Mouse (Mus musculus) lung, embryonic 15.5 days (tissue): ENCODE measurements around the gene Slc25a41. TPM values are rescaled to one million over a fixed set of nuclear protein-coding genes. Genes with fewer than 3 reads are reported as not detected.

Source experiments
- ATAC-seq: fragments of 200-750 bp; cut with Nextera tagmentation; 2 replicates; pipeline ENCODE4 v1.8.0; 2017; ENCODE audit warnings: moderate number of reproducible peaks, borderline replicate concordance; ENCODE audit not compliant: low FRiP score, low TSS enrichment; ENCODE audit errors: extremely low read depth
- H3K27ac ChIP-seq: fragments of 300-500 bp; sonication (generic); 2 replicates; pipeline ENCODE4 v1.5.1; 2015; ENCODE audit warnings: moderate library complexity, mild to moderate bottlenecking, inconsistent platforms
- H3K27me3 ChIP-seq: fragments of 300-500 bp; sonication (generic); 2 replicates; pipeline ENCODE4 v1.6.1; 2015; ENCODE audit warnings: inconsistent platforms
- H3K36me3 ChIP-seq: fragments of 300-500 bp; sonication (generic); 2 replicates; pipeline ENCODE4 v1.6.1; 2015; ENCODE audit warnings: inconsistent platforms
- H3K4me1 ChIP-seq: fragments of 300-500 bp; sonication (generic); 2 replicates; pipeline ENCODE4 v1.6.1; 2015; ENCODE audit warnings: inconsistent platforms
- H3K4me2 ChIP-seq: fragments of 300-500 bp; sonication (generic); 2 replicates; pipeline ENCODE4 v1.6.1; 2015; ENCODE audit warnings: inconsistent platforms, mild to moderate bottlenecking, moderate library complexity
- H3K4me3 ChIP-seq: fragments of 300-500 bp; sonication (generic); 2 replicates; pipeline ENCODE4 v1.5.1; 2015; ENCODE audit warnings: mild to moderate bottlenecking, inconsistent platforms
- H3K9ac ChIP-seq: fragments of 300-500 bp; sonication (generic); 2 replicates; pipeline ENCODE4 v1.6.1; 2015; ENCODE audit warnings: inconsistent platforms
- H3K9me3 ChIP-seq: fragments of 300-500 bp; sonication (generic); 2 replicates; pipeline ENCODE4 v1.6.1; 2016; ENCODE audit warnings: inconsistent platforms
- WGBS: fragments of 180-500 bp; shearing (Covaris S2); methylation state at CpG from one replicate; pipeline ENCODE4 v1.1.7; 2015; 5-methylcytosine and 5-hydroxymethylcytosine counted together
- polyA plus RNA-seq: library from polyadenylated mRNA; unstranded; fragments of >200 nt; fragmentation: Nextera tagmentation; extraction: Ambion mirVana; gene quantifications from 2 replicates; pipeline ENCODE4 v1.2.1, GENCODE M21; 2015

Gene Slc25a41
- polyA plus RNA-seq, 1 experiment from 2014 or later, result 0.12 TPM

DNA sequence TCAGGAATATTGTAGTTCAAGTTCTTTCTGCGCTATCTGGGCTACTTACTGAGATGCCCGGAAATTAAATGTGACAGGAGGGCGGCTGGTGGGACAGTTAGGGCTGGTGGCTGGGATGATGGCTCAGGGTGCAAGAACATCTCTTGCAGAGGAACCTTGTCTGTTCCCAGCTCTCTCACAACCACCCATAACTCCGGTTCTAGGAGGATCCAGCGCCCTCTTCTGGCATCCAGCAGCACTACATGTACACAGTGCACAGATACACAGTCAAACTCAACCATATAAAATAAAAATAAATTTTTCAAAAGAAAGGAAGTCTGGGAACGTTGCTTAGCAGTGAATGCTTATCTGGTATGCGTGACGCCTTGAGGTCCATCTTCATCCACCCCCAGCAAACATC is 2.5 kb downstream of the Slc25a41 start:
- Histone ChIP-seq H3K9me3 (no peaks in the 10 kb centered on the region), H3K4me3 (no peak overlapping the region), H3K27ac (no peak overlapping the region), H3K4me1 (no peaks in the 10 kb centered on the region), H3K36me3 (no peaks in the 10 kb centered on the region), H3K9ac (no peak overlapping the region), H3K27me3 (peaks cover 8% of the 10 kb centered on the region; the same call in 1 of the 2 replicates), H3K4me2 (no peak overlapping the region)
- WGBS, result 36% methylated on average over 8 of the region's 8 CpGs
- no peak for ATAC-seq

DNA sequence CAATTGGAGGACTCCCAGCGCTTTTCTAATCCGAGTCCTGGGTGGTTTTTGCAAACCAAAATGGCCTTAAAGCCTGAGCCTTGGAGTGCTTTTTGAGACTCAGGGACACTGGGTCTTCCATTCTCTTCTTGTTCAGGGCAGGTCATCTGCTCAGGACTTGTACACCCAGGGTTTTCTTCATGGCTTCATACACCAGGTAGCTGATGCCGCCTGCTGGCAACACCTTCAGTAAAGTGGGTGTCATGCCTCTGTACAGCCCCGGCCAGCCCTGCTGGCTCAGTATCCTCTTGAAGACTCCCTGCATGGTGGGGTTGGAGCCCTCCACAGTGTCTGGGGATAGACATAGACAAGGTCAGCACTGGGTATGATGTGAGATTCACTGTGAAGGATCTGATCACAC is 8.6 kb downstream of the Slc25a41 start:
- Histone ChIP-seq H3K4me1 (peaks cover 17% of the 10 kb centered on the region), H3K36me3 (peaks cover 11% of the 10 kb centered on the region), H3K27ac (no peak overlapping the region), H3K9me3 (no peaks in the 10 kb centered on the region), H3K27me3 (no peaks in the 10 kb centered on the region), H3K4me3 (peak overlapping the region; percentile 40; the same call in 1 of the 2 replicates), H3K9ac (no peak overlapping the region; the same call in 1 of the 2 replicates), H3K4me2 (peak overlapping the region; percentile 67; the same call in 1 of the 2 replicates)
- ATAC-seq, result no peak
- 83% methylated on average over 4 of the region's 4 CpGs for WGBS

GRCm38 (mm10) chr17:57031661-57032420 is 9.6 kb downstream of the Slc25a41 start:
- Histone ChIP-seq H3K9ac (peak overlapping the region; percentile 100), H3K4me1 (peaks cover 17% of the 10 kb centered on the region), H3K9me3 (no peaks in the 10 kb centered on the region), H3K4me3 (peak overlapping the region; percentile 77), H3K27ac (peak overlapping the region; percentile 86), H3K36me3 (peaks cover 21% of the 10 kb centered on the region), H3K4me2 (peak overlapping the region; percentile 67), H3K27me3 (no peaks in the 10 kb centered on the region)
- peak; percentile 96 for ATAC-seq
- WGBS, result under 1% methylated on average over 38 of the region's 38 CpGs

DNA sequence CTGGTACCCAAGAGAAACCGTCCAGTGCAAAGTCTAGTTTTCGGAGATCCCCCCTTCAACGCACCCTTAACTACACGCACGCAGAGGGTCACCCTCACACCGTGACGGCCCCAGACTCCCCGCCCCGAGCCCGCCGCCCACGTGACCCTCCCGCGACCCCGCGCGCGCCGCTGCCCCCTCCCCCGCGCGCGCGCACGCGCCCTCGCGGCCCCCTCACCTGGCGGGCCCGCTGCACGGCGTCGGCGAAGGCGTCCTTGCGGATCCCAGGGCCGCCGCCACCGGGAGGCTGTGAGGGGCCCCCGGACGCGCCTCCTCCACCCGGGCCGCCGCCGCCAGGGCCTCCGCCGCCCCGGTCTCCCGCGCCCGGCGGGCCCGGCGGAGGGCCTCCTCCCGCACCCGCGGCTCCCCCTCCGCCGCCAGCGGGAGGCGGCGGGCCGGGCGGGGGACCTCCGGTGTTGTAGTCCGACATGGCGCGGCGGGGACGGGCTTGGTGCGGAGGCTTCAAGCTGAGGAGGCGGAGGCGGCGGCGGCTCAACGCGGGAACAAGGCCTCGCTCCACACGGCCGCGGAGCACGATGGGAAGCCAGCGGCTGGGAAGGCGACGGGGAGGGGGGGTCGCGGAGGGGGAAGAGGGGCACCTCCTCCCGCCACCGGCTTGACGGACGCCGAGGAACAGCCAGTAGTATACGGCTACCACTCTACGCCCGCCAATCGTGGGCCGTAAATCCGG is 10.4 kb downstream of the Slc25a41 start, which contains the start of gene Khsrp:
Gene Khsrp, minus strand, starts transcription at position 592 of the 730 bp plus-strand sequence.
- WGBS, result 2% methylated on average over 94 of the region's 99 CpGs
- H3K9ac ChIP-seq, result peak within 1 kb of the TSS; percentile 100
- no peak for ATAC-seq
- H3K9me3 ChIP-seq, result no peaks in the 10 kb centered on the region
- peaks cover 29% of the 10 kb centered on the region for H3K36me3 ChIP-seq
- H3K27me3 ChIP-seq, result no peaks in the 10 kb centered on the region
- H3K4me2 ChIP-seq, result peak within 1 kb of the TSS; percentile 86
- peak within 1 kb of the TSS; percentile 77 for H3K4me3 ChIP-seq
- peak within 1 kb of the TSS; percentile 95 for H3K27ac ChIP-seq
- H3K4me1 ChIP-seq, result peaks cover 17% of the 10 kb centered on the region

- H3K27me3 ChIP-seq, result no peaks in the 10 kb centered on the region
- H3K4me1 ChIP-seq, result peaks cover 17% of the 10 kb centered on the region
- 30% methylated on average over 8 of the region's 8 CpGs for WGBS
- no peak for ATAC-seq
- H3K9ac ChIP-seq, result peak overlapping the region; percentile 100
- no peaks in the 10 kb centered on the region for H3K9me3 ChIP-seq
- H3K27ac ChIP-seq, result no peak overlapping the region
- peaks cover 43% of the 10 kb centered on the region for H3K36me3 ChIP-seq
- peak overlapping the region; percentile 77 for H3K4me3 ChIP-seq
- peak overlapping the region; percentile 86 for H3K4me2 ChIP-seq
Observed at GRCm38 (mm10) chr17:57029691-57030090, 11.8 kb downstream of the Slc25a41 start.

DNA sequence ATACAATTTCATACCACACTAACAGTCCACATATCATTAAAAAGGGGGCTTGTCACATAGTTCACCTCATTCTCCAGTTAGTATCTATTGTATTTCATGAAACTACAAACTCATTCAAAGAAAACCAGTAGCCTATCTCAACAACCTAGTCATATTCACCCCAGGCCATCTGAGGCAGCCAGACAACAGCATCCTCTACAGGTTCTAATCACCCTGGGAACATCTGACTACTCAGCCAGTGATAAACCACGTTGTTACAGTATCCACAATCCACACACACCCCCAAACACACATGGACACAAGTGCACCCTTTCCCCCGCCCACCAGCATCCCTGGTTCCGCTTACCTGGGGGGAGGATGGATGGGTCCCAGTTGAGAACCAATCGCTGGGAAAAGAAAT is 14.0 kb downstream of the Slc25a41 start:
- no peaks in the 10 kb centered on the region for H3K27me3 ChIP-seq
- no peak overlapping the region for H3K27ac ChIP-seq
- H3K36me3 ChIP-seq, result peaks cover 65% of the 10 kb centered on the region
- H3K4me2 ChIP-seq, result no peak overlapping the region
- peaks cover 17% of the 10 kb centered on the region for H3K4me1 ChIP-seq
- H3K4me3 ChIP-seq, result no peak overlapping the region
- H3K9ac ChIP-seq, result no peak overlapping the region
- no peak for ATAC-seq
- no peaks in the 10 kb centered on the region for H3K9me3 ChIP-seq
- WGBS, result 88% methylated on average over 4 of the region's 4 CpGs

DNA sequence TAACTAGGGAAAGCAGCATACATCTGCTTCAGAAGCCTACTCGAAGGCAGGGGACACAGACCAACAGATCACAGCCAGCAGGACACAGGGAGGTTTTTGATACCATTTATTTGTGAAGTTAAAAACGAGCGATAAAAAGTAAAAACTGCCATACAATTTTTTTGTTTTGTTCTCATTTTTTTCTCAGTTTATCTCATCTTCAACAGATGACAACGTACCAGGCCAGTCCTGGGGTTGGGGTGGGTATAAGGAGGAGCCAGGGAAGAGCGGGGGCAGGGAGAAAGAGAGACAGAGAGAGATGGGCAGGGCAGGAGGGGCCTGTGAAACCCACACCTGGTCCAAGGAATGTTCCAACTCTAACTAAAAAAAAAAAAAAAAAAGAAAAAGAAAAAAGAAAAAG is 20.5 kb downstream of the Slc25a41 start:
- peaks cover 65% of the 10 kb centered on the region for H3K36me3 ChIP-seq

GRCm38 (mm10) chr17:57019693-57020092 is 21.8 kb downstream of the Slc25a41 start:
- no peaks in the 10 kb centered on the region for H3K27me3 ChIP-seq
- no peak overlapping the region for H3K4me2 ChIP-seq
- no peak overlapping the region for H3K9ac ChIP-seq
- no peak overlapping the region for H3K4me3 ChIP-seq
- no peak overlapping the region for H3K27ac ChIP-seq
- 77% methylated on average over 2 of the region's 2 CpGs for WGBS
- no peaks in the 10 kb centered on the region for H3K9me3 ChIP-seq
- H3K4me1 ChIP-seq, result no peaks in the 10 kb centered on the region
- H3K36me3 ChIP-seq, result peaks cover 52% of the 10 kb centered on the region
- no peak for ATAC-seq

More for the DNA sequence above, 20.5 kb downstream of the Slc25a41 start:
- no peaks in the 10 kb centered on the region for H3K9me3 ChIP-seq
- no peak overlapping the region for H3K9ac ChIP-seq
- no peaks in the 10 kb centered on the region for H3K27me3 ChIP-seq
- H3K4me3 ChIP-seq, result no peak overlapping the region
- 92% methylated on average over 5 of the region's 5 CpGs for whole genome bisulfite sequencing
- no peak overlapping the region for H3K27ac ChIP-seq
- ATAC-seq, result no peak
- H3K4me1 ChIP-seq, result no peaks in the 10 kb centered on the region
- H3K4me2 ChIP-seq, result no peak overlapping the region

- Histone ChIP-seq H3K27ac (peak overlapping the region; percentile 91), H3K4me1 (peaks cover 22% of the 10 kb centered on the region), H3K4me2 (peak overlapping the region; percentile 83), H3K9ac (peak overlapping the region; percentile 65), H3K36me3 (peaks cover 16% of the 10 kb centered on the region), H3K27me3 (no peaks in the 10 kb centered on the region), H3K9me3 (no peaks in the 10 kb centered on the region), H3K4me3 (peak overlapping the region; percentile 79)
- 62% methylated on average over 13 of the region's 13 CpGs for WGBS
- ATAC-seq, result no peak
Observed at GRCm38 (mm10) chr17:57012245-57012795, 29.1 kb downstream of the Slc25a41 start.

- H3K36me3 ChIP-seq, result peaks cover 25% of the 10 kb centered on the region
- peak; percentile 89 for ATAC-seq
- H3K4me2 ChIP-seq, result peak within 1 kb of the TSS; percentile 89
- H3K27ac ChIP-seq, result peak within 1 kb of the TSS; percentile 91
- H3K9ac ChIP-seq, result peak within 1 kb of the TSS; percentile 76
- peak within 1 kb of the TSS; percentile 79 for H3K4me3 ChIP-seq
- H3K9me3 ChIP-seq, result no peaks in the 10 kb centered on the region
- no peaks in the 10 kb centered on the region for H3K27me3 ChIP-seq
- peaks cover 22% of the 10 kb centered on the region for H3K4me1 ChIP-seq
- WGBS, result under 1% methylated on average over 51 of the region's 51 CpGs
Observed at GRCm38 (mm10) chr17:57011236-57012141, 30.0 kb downstream of the Slc25a41 start, which contains the start of the genes Gtf2f1 and Gm17949. Gene Gtf2f1 (minus strand): TSS chr17:57011288. Gene Gm17949 (plus strand): TSS chr17:57011469.

- Histone ChIP-seq H3K4me2 (peak overlapping the region; percentile 89), H3K27me3 (no peaks in the 10 kb centered on the region), H3K9ac (peak overlapping the region; percentile 76), H3K27ac (peak overlapping the region; percentile 91), H3K36me3 (peaks cover 31% of the 10 kb centered on the region), H3K4me1 (peaks cover 22% of the 10 kb centered on the region), H3K4me3 (peak overlapping the region; percentile 79), H3K9me3 (no peaks in the 10 kb centered on the region)
- under 1% methylated on average over 19 of the region's 19 CpGs for WGBS
- peak; percentile 37 for ATAC-seq
Observed at GRCm38 (mm10) chr17:57010911-57011235, 30.6 kb downstream of the Slc25a41 start.
